ENCODE assay signal across 8 mouse cellular contexts in genomic region chr5:31451878-31452561, GRCm38 (mm10). TPM values are rescaled to one million over a fixed set of nuclear protein-coding genes. Genes with fewer than 3 reads are reported as not detected.
DNase-seq lines count a peak whose midpoint lies in the region; ATAC-seq lines count a peak whose summit lies in the region.

Zfp512 (plus strand) TSS chr5:31452431.

- H3K79me2 ChIP-seq in macrophage (ENCODE audit: inconsistent target): peaks cover 44% of the 10 kb centered on the region

- H3K9me3 ChIP-seq in hindbrain, embryonic 16.5 days (ENCODE audit: control insufficient read depth, low read length): no peaks in the 10 kb centered on the region

- H3K27me3 ChIP-seq in hindbrain, embryonic 16.5 days (replicated peaks; ENCODE audit: control insufficient read depth, insufficient read depth, low read length): no peaks in the 10 kb centered on the region

- peaks cover 14% of the 10 kb centered on the region for H3K4me1 ChIP-seq in hindbrain, embryonic 16.5 days (ENCODE audit: control insufficient read depth, insufficient read depth, low read depth, low read length)

- peak within 1 kb of the TSS; percentile 83 for H3K4me2 ChIP-seq in hindbrain, embryonic 16.5 days (ENCODE audit: low read length)

- H3K4me3 ChIP-seq in hindbrain, embryonic 16.5 days (ENCODE audit: low read length): peak within 1 kb of the TSS; percentile 54
- H3K4me3 ChIP-seq in macrophage (ENCODE audit: inconsistent target): peak within 1 kb of the TSS; percentile 57

- peak; percentile 100 for ATAC-seq in hindbrain, embryonic 16.5 days

- DNase-seq in WW6 (ENCODE audit: low read depth, low spot score): peak; percentile 91
- peak; percentile 77 to 86 for DNase-seq in cerebellum, postnatal 4 days (ENCODE audit: low spot score in 2 of 2)
- peak; percentile 93 for DNase-seq in gastrocnemius, adult 18-20 months (ENCODE audit: low spot score)
- peak; percentile 85 to 92 for DNase-seq in left cerebral cortex, adult 18-20 months (ENCODE audit: low spot score in 2 of 2)
- DNase-seq in right cerebral cortex, adult 18-20 months: peak; percentile 96
- DNase-seq in urinary bladder, postnatal 10 days (ENCODE audit: low spot score): peak; percentile 65

- 6% methylated on average over 23 of the region's 23 CpGs for WGBS in hindbrain, embryonic 16.5 days
- WGBS in macrophage (ENCODE audit: missing documents): 12% methylated on average over 22 of the region's 23 CpGs

- H3K9ac ChIP-seq in hindbrain, embryonic 16.5 days (ENCODE audit: low read depth, low read length): peak within 1 kb of the TSS; percentile 67

- H3K36me3 ChIP-seq in hindbrain, embryonic 16.5 days (ENCODE audit: control insufficient read depth, insufficient read depth, low read length): no peaks in the 10 kb centered on the region
- no peaks in the 10 kb centered on the region for H3K36me3 ChIP-seq in macrophage (ENCODE audit: inconsistent target)

- H3K27ac ChIP-seq in hindbrain, embryonic 16.5 days (ENCODE audit: low read depth, low read length): peak within 1 kb of the TSS; percentile 45; the same call in 1 of the 2 replicates
- peak within 1 kb of the TSS; percentile 62 for H3K27ac ChIP-seq in macrophage

RNA-seq across cellular contexts. Expression of gene Zfp512, which starts in this region (rescaled TPM):
- 10 to 100 TPM; 10.5 to 14.0 TPM for total RNA-seq in gastrocnemius, adult 18-20 months (2021)
- 112 and 122 TPM in 2 replicates for polyA plus RNA-seq in hindbrain, embryonic 16.5 days (2015; fragmentation: Nextera tagmentation; extraction: Ambion mirVana)
- 10 to 100 TPM; 48.0 to 49.0 TPM for total RNA-seq in left cerebral cortex, adult 18-20 months (2021)
- 100 to 1,000 TPM in 7 of 26 experiments, 10 to 100 TPM in 19; 22.2 to 122 (median 81.8) TPM for total RNA-seq in macrophage (2018; cell fraction: chromatin; rRNA removed)
- total RNA-seq in macrophage (2018; cell fraction: cytosol; rRNA removed): 10 to 100 TPM in 17 of 26 experiments, 1 to 10 TPM in 9; 3.5 to 16.6 (median 12.1) TPM
- 10 to 100 TPM; 11.0 to 72.1 (median 36.5) TPM for total RNA-seq in macrophage (2018; cell fraction: nucleus; rRNA removed)
- polyA plus RNA-seq in macrophage (2018): 13.3 to 17.3 TPM (median 14.0 TPM) in 3 replicates

Comparison
In these comparisons a context has a peak if more than half of its experiments do, and no peak if none do; other contexts are left out.
1. Peak in every context shown above with its lines: DNase-seq, ATAC-seq, H3K4me3 ChIP-seq and H3K27ac ChIP-seq.